Mouse (Mus musculus) hindbrain, embryonic 11.5 days (tissue): ENCODE data around the gene Eogt. TPM values are rescaled to one million over a fixed set of nuclear protein-coding genes. Genes with fewer than 3 reads are reported as not detected.
A peak's percentile ranks its signal among the peaks of the same experiment; 100 is the strongest.

ENCODE experiments used
- ATAC-seq: fragments of 200-750 bp; cut with Nextera tagmentation; 2 replicates; pipeline ENCODE4 v1.8.0; 2017; ENCODE audit warnings: mild to moderate bottlenecking, moderate TSS enrichment, moderate library complexity; ENCODE audit not compliant: low FRiP score
- DNase-seq: peaks from one replicate; pipeline ENCODE4 v3.0.0-alpha.2; 2015; ENCODE audit warnings: low spot score
- H3K27ac ChIP-seq: fragments of 300-500 bp; sonication (generic); 2 replicates; pipeline ENCODE4 v1.5.1; 2014; ENCODE audit warnings: mild to moderate bottlenecking, low read depth, low read length
- H3K27me3 ChIP-seq: fragments of 300-500 bp; sonication (generic); 2 replicates; pipeline ENCODE4 v1.6.1; 2014; ENCODE audit warnings: mild to moderate bottlenecking, low read length, moderate library complexity, mixed read lengths; ENCODE audit not compliant: control insufficient read depth, insufficient read depth
- H3K36me3 ChIP-seq: fragments of 300-500 bp; sonication (generic); 2 replicates; pipeline ENCODE4 v1.6.1; 2014; ENCODE audit warnings: mild to moderate bottlenecking, low read length, moderate library complexity, mixed read lengths; ENCODE audit not compliant: control insufficient read depth, insufficient read depth
- H3K4me1 ChIP-seq: fragments of 300-500 bp; sonication (generic); replicated peaks from 2 replicates; pipeline ENCODE4 v1.6.1; 2014; ENCODE audit warnings: low read length, mixed read lengths; ENCODE audit not compliant: control insufficient read depth, insufficient read depth
- H3K4me2 ChIP-seq: fragments of 300-500 bp; sonication (generic); replicated peaks from 2 replicates; pipeline ENCODE4 v1.6.1; 2014; ENCODE audit warnings: mild to moderate bottlenecking, low read depth, low read length
- H3K4me3 ChIP-seq: fragments of 300-500 bp; sonication (generic); 2 replicates; pipeline ENCODE4 v1.5.1; 2014; ENCODE audit warnings: low read depth, low read length
- H3K9ac ChIP-seq: fragments of 300-500 bp; sonication (generic); 2 replicates; pipeline ENCODE4 v1.6.1; 2014; ENCODE audit warnings: low read depth, low read length
- H3K9me3 ChIP-seq: fragments of 300-500 bp; sonication (generic); 2 replicates; pipeline ENCODE4 v1.6.1; 2016; ENCODE audit warnings: low read length; ENCODE audit not compliant: control insufficient read depth
- WGBS: fragments of 180-500 bp; shearing (Covaris S2); extraction: QIAGEN DNeasy Blood & Tissue Kit; methylation state at CpG from one replicate; pipeline ENCODE4 v1.1.7; 2014; 5-methylcytosine and 5-hydroxymethylcytosine counted together
- polyA plus RNA-seq: library from polyadenylated mRNA; unstranded; fragments of >200 nt; fragmentation: Nextera tagmentation; extraction: Ambion mirVana; gene quantifications from 2 replicates; pipeline ENCODE4 v1.2.1, GENCODE M21; 2014

The Eogt gene
- polyA plus RNA-seq, 1 experiment from 2014 or later: 8.6 TPM

DNA sequence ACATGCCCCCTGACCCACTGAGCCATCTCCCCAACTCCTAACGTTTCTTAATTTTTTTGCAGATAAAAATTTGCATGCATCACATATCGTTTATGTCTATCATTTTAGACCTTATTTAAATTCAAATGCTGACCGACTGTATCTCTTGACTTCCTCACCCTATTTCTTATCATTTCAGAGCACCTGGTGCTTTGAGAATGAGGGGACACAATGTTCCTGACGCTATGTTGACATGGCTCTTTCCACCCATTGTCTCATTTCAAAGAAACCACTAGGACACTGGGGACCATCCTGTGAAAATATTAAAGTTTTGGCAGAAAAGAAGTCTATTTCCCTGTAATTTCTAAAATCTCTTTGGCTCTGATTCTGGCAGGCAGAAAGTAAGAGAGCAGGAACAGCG, 32.1 kb downstream of the Eogt start:
- ATAC-seq: no peak
- Histone ChIP-seq H3K27ac (no peak overlapping the region), H3K9me3 (no peaks in the 10 kb centered on the region), H3K9ac (no peak overlapping the region), H3K4me1 (no peaks in the 10 kb centered on the region), H3K36me3 (no peaks in the 10 kb centered on the region), H3K4me3 (no peak overlapping the region), H3K4me2 (no peak overlapping the region), H3K27me3 (no peaks in the 10 kb centered on the region)
- DNase-seq: no peak
- 83% methylated on average over 5 of the region's 5 CpGs for WGBS

GRCm38 (mm10) chr6:97114821-97115220, 34.2 kb downstream of the Eogt start:
- Histone ChIP-seq H3K9me3 (no peaks in the 10 kb centered on the region), H3K36me3 (no peaks in the 10 kb centered on the region), H3K4me2 (no peak overlapping the region), H3K27ac (no peak overlapping the region), H3K4me3 (no peak overlapping the region), H3K9ac (no peak overlapping the region), H3K4me1 (no peaks in the 10 kb centered on the region), H3K27me3 (no peaks in the 10 kb centered on the region)
- WGBS: 62% methylated on average over 3 of the region's 3 CpGs
- no peak for ATAC-seq
- DNase-seq: no peak

DNA sequence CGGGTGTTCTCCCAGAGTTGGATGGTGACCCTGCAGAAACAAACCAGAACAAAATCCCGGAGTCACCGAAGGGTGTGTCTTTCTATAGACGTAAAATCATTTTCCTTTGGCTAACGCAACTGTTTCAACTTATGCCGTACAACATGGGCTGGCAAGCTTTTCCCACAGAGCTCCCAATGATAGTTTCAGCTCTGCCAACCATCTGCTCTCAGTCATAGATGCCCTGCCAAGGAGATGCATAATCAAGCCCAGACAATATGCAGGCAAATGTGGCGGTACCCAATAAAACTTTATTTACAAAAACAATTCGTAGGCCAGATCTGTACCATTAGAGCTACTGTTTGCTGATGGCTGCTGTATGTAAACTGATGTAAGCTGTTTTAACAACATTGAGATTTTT, 36.8 kb downstream of the Eogt start:
- H3K27me3 ChIP-seq: no peaks in the 10 kb centered on the region
- H3K9ac ChIP-seq: no peak overlapping the region
- H3K4me1 ChIP-seq: no peaks in the 10 kb centered on the region
- WGBS: 95% methylated on average over 8 of the region's 8 CpGs
- no peak overlapping the region for H3K27ac ChIP-seq
- no peaks in the 10 kb centered on the region for H3K9me3 ChIP-seq
- H3K4me2 ChIP-seq: no peak overlapping the region
- no peak overlapping the region for H3K4me3 ChIP-seq
- ATAC-seq (no peak), DNase-seq (no peak)
- no peaks in the 10 kb centered on the region for H3K36me3 ChIP-seq

DNA sequence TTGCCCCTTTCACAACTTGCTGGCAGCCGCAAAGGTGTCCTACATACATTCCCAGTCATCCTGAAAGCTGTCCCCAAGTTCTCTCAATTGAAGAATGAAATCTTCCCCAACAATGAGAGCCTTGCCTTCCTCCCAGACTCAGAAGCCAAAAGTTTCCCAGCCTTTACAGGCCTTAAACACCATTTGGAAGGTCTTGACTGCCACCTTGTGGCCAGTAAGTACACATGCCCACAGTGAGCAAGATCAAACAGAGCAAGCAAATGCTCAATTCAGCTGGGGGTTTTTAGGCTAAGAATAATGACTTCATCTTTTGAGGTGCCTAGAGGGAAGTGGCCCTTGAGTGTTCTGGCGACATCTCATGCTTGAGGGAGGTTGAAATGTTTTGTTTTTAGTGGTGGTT, 42.2 kb downstream of the Eogt start:
- 24% methylated on average over 2 of the region's 2 CpGs for WGBS
- H3K4me1 ChIP-seq: 0 out of 2 replicates have a peak, but pooled peaks cover 6% of the 10 kb centered on the region
- no peak overlapping the region for H3K27ac ChIP-seq
- H3K4me3 ChIP-seq: no peak overlapping the region
- H3K36me3 ChIP-seq: no peaks in the 10 kb centered on the region
- DNase-seq (peak; percentile 87), ATAC-seq (peak; percentile 63; the same call in 1 of the 2 replicates)
- no peak overlapping the region for H3K9ac ChIP-seq
- H3K4me2 ChIP-seq: no peak overlapping the region
- no peaks in the 10 kb centered on the region for H3K27me3 ChIP-seq
- H3K9me3 ChIP-seq: no peaks in the 10 kb centered on the region

- no peak overlapping the region for H3K9ac ChIP-seq
- no peak overlapping the region for H3K27ac ChIP-seq
- no peaks in the 10 kb centered on the region for H3K36me3 ChIP-seq
- H3K4me3 ChIP-seq: no peak overlapping the region
- DNase-seq (peak; percentile 7), ATAC-seq (no peak)
- no peaks in the 10 kb centered on the region for H3K9me3 ChIP-seq
- H3K4me1 ChIP-seq: peaks cover 8% of the 10 kb centered on the region
- 79% methylated on average over 8 of the region's 8 CpGs for WGBS
- no peaks in the 10 kb centered on the region for H3K27me3 ChIP-seq
- H3K4me2 ChIP-seq: no peak overlapping the region
Observed at GRCm38 (mm10) chr6:97106106-97106505, 42.9 kb downstream of the Eogt start.

GRCm38 (mm10) chr6:97104264-97104852, 44.6 kb downstream of the Eogt start:
- 81% methylated on average over 7 of the region's 7 CpGs for WGBS
- ATAC-seq (no peak), DNase-seq (peak; percentile 39)

DNA sequence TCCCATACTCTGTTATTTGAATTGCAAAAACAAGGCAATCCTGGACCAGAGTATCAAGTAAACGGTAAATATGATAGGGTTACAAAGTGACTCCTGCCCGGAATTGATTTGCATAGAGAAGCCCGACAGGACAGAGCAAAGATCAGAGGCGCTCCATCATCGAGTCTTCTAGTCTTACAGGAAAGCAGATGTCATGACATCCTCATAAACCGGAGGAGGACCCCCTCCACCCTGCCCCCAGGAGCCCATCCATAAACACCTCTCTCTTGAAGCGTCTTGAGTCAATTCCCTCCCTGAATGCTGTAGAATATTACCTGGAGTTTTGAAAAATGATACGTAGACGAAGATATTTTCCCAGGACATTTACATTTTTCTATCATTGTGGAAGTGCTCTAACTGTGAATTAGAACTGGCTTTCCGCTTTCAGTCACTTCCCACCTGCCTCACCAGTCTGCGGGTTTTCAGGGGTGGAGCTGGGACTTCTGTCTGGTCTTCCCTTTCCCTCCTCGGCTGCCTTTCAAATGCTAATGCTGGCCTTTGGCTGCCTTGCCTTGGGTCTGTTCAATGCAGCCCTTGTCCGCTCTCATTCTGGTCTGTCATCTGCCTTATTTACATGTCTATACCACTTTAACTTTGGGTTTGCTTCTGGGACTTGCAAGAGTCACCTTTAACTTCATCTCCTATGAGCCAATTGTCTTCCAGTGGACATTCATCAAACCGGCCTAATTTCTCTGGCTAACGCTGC, 46.9 kb downstream of the Eogt start:
- DNase-seq: peak; percentile 68
- H3K4me3 ChIP-seq: no peak overlapping the region

More at GRCm38 (mm10) chr6:97104264-97104852, 44.6 kb downstream of the Eogt start:
- Histone ChIP-seq H3K27ac (no peak overlapping the region), H3K4me2 (no peak overlapping the region), H3K4me3 (no peak overlapping the region), H3K36me3 (no peaks in the 10 kb centered on the region), H3K27me3 (no peaks in the 10 kb centered on the region), H3K9ac (no peak overlapping the region), H3K4me1 (peaks cover 8% of the 10 kb centered on the region), H3K9me3 (no peaks in the 10 kb centered on the region)

GRCm38 (mm10) chr6:97101190-97101957, 47.6 kb downstream of the Eogt start:
- H3K4me3 ChIP-seq: no peak overlapping the region
- H3K27ac ChIP-seq: peak overlapping the region; percentile 45; the same call in 1 of the 2 replicates
- H3K9ac ChIP-seq: no peak overlapping the region
- no peaks in the 10 kb centered on the region for H3K9me3 ChIP-seq
- H3K36me3 ChIP-seq: no peaks in the 10 kb centered on the region
- 19% methylated on average over 12 of the region's 12 CpGs for WGBS
- ATAC-seq: no peak
- H3K27me3 ChIP-seq: no peaks in the 10 kb centered on the region
- peak overlapping the region; percentile 26; the same call in 1 of the 2 replicates for H3K4me2 ChIP-seq
- peak; percentile 34 for DNase-seq
- peaks cover 8% of the 10 kb centered on the region for H3K4me1 ChIP-seq

More for the DNA sequence above, 46.9 kb downstream of the Eogt start:
- no peaks in the 10 kb centered on the region for H3K27me3 ChIP-seq
- peaks cover 8% of the 10 kb centered on the region for H3K4me1 ChIP-seq
- 3% methylated on average over 15 of the region's 15 CpGs for WGBS
- no peak overlapping the region for H3K27ac ChIP-seq
- H3K9me3 ChIP-seq: no peaks in the 10 kb centered on the region
- no peak overlapping the region for H3K9ac ChIP-seq
- H3K4me2 ChIP-seq: peak overlapping the region; percentile 26; the same call in 1 of the 2 replicates
- H3K36me3 ChIP-seq: no peaks in the 10 kb centered on the region
- ATAC-seq: peak; percentile 81
